Mouse (Mus musculus): ENCODE data around the gene Grm8. TPM values are rescaled to one million over a fixed set of nuclear protein-coding genes. Genes with fewer than 3 reads are reported as not detected.

Grm8 gene
- total and polyA plus RNA-seq, 2 experiments from 2014 or later = 8.0 to 11.4 TPM

- no peaks in the 10 kb centered on the region for H3K4me1 ChIP-seq (ENCODE audit: insufficient read depth)
- no peaks in the 10 kb centered on the region for H3K36me3 ChIP-seq (ENCODE audit: insufficient read depth)
- no peak for TF ChIP-seq CTCF (IDR thresholded peaks at IDR 0.05; ENCODE audit: low read depth)
- DNase-seq = no peak
- H3K27ac ChIP-seq (ENCODE audit: low read depth, low read length) = no peak overlapping the region
- no peak overlapping the region for H3K4me3 ChIP-seq (ENCODE audit: low read depth, low read length)
- H3K9ac ChIP-seq = no peak overlapping the region
- H3K9me3 ChIP-seq (ENCODE audit: low read length) = no peaks in the 10 kb centered on the region
- H3K27me3 ChIP-seq (ENCODE audit: insufficient read depth, low read length) = no peaks in the 10 kb centered on the region
- WGBS = 69% methylated on average over 3 of the region's 3 CpGs
- no peak for ATAC-seq
- no peak overlapping the region for H3K4me2 ChIP-seq (ENCODE audit: low read depth)
These were observed 152.4 kb downstream of the Grm8 start for GRCm38 (mm10) chr6:27982598-27982997.

- H3K36me3 ChIP-seq (ENCODE audit: insufficient read depth) = no peaks in the 10 kb centered on the region
- no peaks in the 10 kb centered on the region for H3K4me1 ChIP-seq (ENCODE audit: insufficient read depth)
- no peaks in the 10 kb centered on the region for H3K9me3 ChIP-seq (ENCODE audit: low read length)
- H3K4me3 ChIP-seq (ENCODE audit: low read depth, low read length) = no peak overlapping the region
- ATAC-seq (no peak), DNase-seq (no peak)
- WGBS = 50% methylated on average over 1 of the region's 1 CpGs
- no peak overlapping the region for H3K27ac ChIP-seq (ENCODE audit: low read depth, low read length)
- no peak overlapping the region for H3K9ac ChIP-seq
- TF ChIP-seq CTCF (IDR thresholded peaks at IDR 0.05; ENCODE audit: low read depth) = no peak
- no peaks in the 10 kb centered on the region for H3K27me3 ChIP-seq (ENCODE audit: insufficient read depth, low read length)
- H3K4me2 ChIP-seq (ENCODE audit: low read depth) = no peak overlapping the region
These were observed 153.0 kb downstream of the Grm8 start for GRCm38 (mm10) chr6:27982021-27982420.

GRCm38 (mm10) chr6:27977361-27977760 lies 157.6 kb downstream of the Grm8 start:
- no peak for ATAC-seq
- no peak overlapping the region for H3K9ac ChIP-seq
- no peak for TF ChIP-seq CTCF (IDR thresholded peaks at IDR 0.05; ENCODE audit: low read depth)
- no peak for DNase-seq
- 90% methylated on average over 5 of the region's 5 CpGs for WGBS
- H3K27me3 ChIP-seq (ENCODE audit: insufficient read depth, low read length) = no peaks in the 10 kb centered on the region
- H3K9me3 ChIP-seq (ENCODE audit: low read length) = no peaks in the 10 kb centered on the region
- H3K4me2 ChIP-seq (ENCODE audit: low read depth) = no peak overlapping the region
- no peak overlapping the region for H3K27ac ChIP-seq (ENCODE audit: low read depth, low read length)
- no peak overlapping the region for H3K4me3 ChIP-seq (ENCODE audit: low read depth, low read length)
- H3K4me1 ChIP-seq (ENCODE audit: insufficient read depth) = no peaks in the 10 kb centered on the region
- no peaks in the 10 kb centered on the region for H3K36me3 ChIP-seq (ENCODE audit: insufficient read depth)

GRCm38 (mm10) chr6:27968859-27969258 lies 166.1 kb downstream of the Grm8 start:
- Histone ChIP-seq H3K36me3 (ENCODE audit: insufficient read depth) (no peaks in the 10 kb centered on the region), H3K9ac (no peak overlapping the region), H3K4me2 (ENCODE audit: low read depth) (no peak overlapping the region), H3K4me3 (ENCODE audit: low read depth, low read length) (no peak overlapping the region), H3K9me3 (ENCODE audit: low read length) (no peaks in the 10 kb centered on the region), H3K27ac (ENCODE audit: low read depth, low read length) (no peak overlapping the region), H3K4me1 (ENCODE audit: insufficient read depth) (no peaks in the 10 kb centered on the region), H3K27me3 (ENCODE audit: insufficient read depth, low read length) (no peaks in the 10 kb centered on the region)
- 76% methylated on average over 2 of the region's 2 CpGs for WGBS
- TF ChIP-seq CTCF (IDR thresholded peaks at IDR 0.05; ENCODE audit: low read depth) = no peak
- peak; percentile 21 for DNase-seq
- ATAC-seq = peak; percentile 47; the same call in 1 of the 2 replicates

GRCm38 (mm10) chr6:27967037-27967436 lies 167.9 kb downstream of the Grm8 start:
- no peak for DNase-seq
- no peak for TF ChIP-seq CTCF (IDR thresholded peaks at IDR 0.05; ENCODE audit: low read depth)
- H3K4me1 ChIP-seq (ENCODE audit: insufficient read depth) = no peaks in the 10 kb centered on the region
- H3K27me3 ChIP-seq (ENCODE audit: insufficient read depth, low read length) = no peaks in the 10 kb centered on the region
- no peaks in the 10 kb centered on the region for H3K36me3 ChIP-seq (ENCODE audit: insufficient read depth)
- H3K9me3 ChIP-seq (ENCODE audit: low read length) = no peaks in the 10 kb centered on the region
- WGBS = 84% methylated on average over 3 of the region's 3 CpGs
- H3K9ac ChIP-seq = no peak overlapping the region
- ATAC-seq = no peak
- H3K4me2 ChIP-seq (ENCODE audit: low read depth) = no peak overlapping the region
- no peak overlapping the region for H3K4me3 ChIP-seq (ENCODE audit: low read depth, low read length)
- no peak overlapping the region for H3K27ac ChIP-seq (ENCODE audit: low read depth, low read length)

- Histone ChIP-seq H3K4me3 (ENCODE audit: low read depth, low read length) (no peak overlapping the region), H3K9me3 (ENCODE audit: low read length) (no peaks in the 10 kb centered on the region), H3K4me1 (ENCODE audit: insufficient read depth) (no peaks in the 10 kb centered on the region), H3K4me2 (ENCODE audit: low read depth) (no peak overlapping the region), H3K27ac (ENCODE audit: low read depth, low read length) (no peak overlapping the region), H3K36me3 (ENCODE audit: insufficient read depth) (no peaks in the 10 kb centered on the region), H3K9ac (no peak overlapping the region), H3K27me3 (ENCODE audit: insufficient read depth, low read length) (no peaks in the 10 kb centered on the region)
- peak; percentile 72 for ATAC-seq
- WGBS = 66% methylated on average over 2 of the region's 2 CpGs
- TF ChIP-seq CTCF (IDR thresholded peaks at IDR 0.05; ENCODE audit: low read depth) = no peak
- no peak for DNase-seq
These were observed 169.7 kb downstream of the Grm8 start for GRCm38 (mm10) chr6:27965237-27965636.

GRCm38 (mm10) chr6:27963887-27964286 lies 171.1 kb downstream of the Grm8 start:
- Histone ChIP-seq H3K4me2 (ENCODE audit: low read depth) (no peak overlapping the region), H3K36me3 (ENCODE audit: insufficient read depth) (no peaks in the 10 kb centered on the region), H3K9me3 (ENCODE audit: low read length) (no peaks in the 10 kb centered on the region), H3K27me3 (ENCODE audit: insufficient read depth, low read length) (no peaks in the 10 kb centered on the region), H3K27ac (ENCODE audit: low read depth, low read length) (no peak overlapping the region), H3K4me3 (ENCODE audit: low read depth, low read length) (no peak overlapping the region), H3K4me1 (ENCODE audit: insufficient read depth) (no peaks in the 10 kb centered on the region), H3K9ac (no peak overlapping the region)
- no peak for ATAC-seq
- no peak for DNase-seq
- TF ChIP-seq CTCF (IDR thresholded peaks at IDR 0.05; ENCODE audit: low read depth) = no peak
- WGBS = 90% methylated on average over 1 of the region's 1 CpGs
